14 mouse cellular contexts compared by ENCODE assay signal in genomic region chr6:30053116-30053515, GRCm38 (mm10). TPM values are rescaled to one million over a fixed set of nuclear protein-coding genes. Genes with fewer than 3 reads are reported as not detected.
DNase-seq lines count a peak whose midpoint lies in the region; ATAC-seq and TF ChIP-seq lines count a peak whose summit lies in the region.
"Had no signal": no experiment of that assay in that cellular context is flagged by ENCODE, and none has a peak within 500 bp of the region (broad histone marks: within the 10 kb centered on the region; RNA-seq: fewer than 3 reads in every experiment).

No protein-coding gene starts in this region.

- H3K4me1 ChIP-seq in kidney, embryonic 16.5 days (ENCODE audit: insufficient read depth, low read length): peaks cover 27% of the 10 kb centered on the region
- H3K4me1 ChIP-seq in hindbrain, postnatal 0 days (ENCODE audit: insufficient read depth, low read length): peaks cover 13% of the 10 kb centered on the region
- H3K4me1 ChIP-seq: stomach, embryonic 15.5 days had no signal

- no peak overlapping the region for H3K4me3 ChIP-seq in kidney, embryonic 16.5 days (ENCODE audit: low read length)
- no peak overlapping the region for H3K4me3 ChIP-seq in hindbrain, postnatal 0 days (ENCODE audit: low read length)
- H3K4me3 ChIP-seq: embryonic facial prominence, embryonic 12.5 days; heart, adult 2 months; kidney, embryonic 15.5 days; stomach, embryonic 15.5 days had no signal

- no peak for DNase-seq in kidney, postnatal 4 days
- peak; percentile 64 for DNase-seq in thymus, postnatal 0 days (ENCODE audit: low spot score)
- DNase-seq in thymus, postnatal 4 days: no peak
- DNase-seq in hindbrain, postnatal 0 days (ENCODE audit: low spot score): peak; percentile 20
- no peak for DNase-seq in cerebellum, adult 8-10 months
- no peak for DNase-seq in cerebellum, adult 18-20 months
- DNase-seq in left cerebral cortex, postnatal 4 days: no peak
- DNase-seq: heart, adult 2 months; lung, adult 18-20 months; right cerebral cortex, adult 18-20 months had no signal

- WGBS in kidney, embryonic 16.5 days: 95% methylated on average over 1 of the region's 1 CpGs
- WGBS in hindbrain, postnatal 0 days: 70% methylated on average over 1 of the region's 1 CpGs

- no peak for ATAC-seq in kidney, embryonic 16.5 days (ENCODE audit: low FRiP score, low TSS enrichment)
- ATAC-seq in hindbrain, postnatal 0 days: no peak

- intact Hi-C loops in left cerebral cortex, postnatal 4 days (cut with DNase I): no loop called here

- H3K27ac ChIP-seq in kidney, embryonic 16.5 days (ENCODE audit: low read length): 0 out of 2 replicates have a peak overlapping the region, but pooled peaks have one; percentile 17
- H3K27ac ChIP-seq in hindbrain, postnatal 0 days: peak overlapping the region; percentile 65
- H3K27ac ChIP-seq: embryonic facial prominence, embryonic 12.5 days; heart, adult 2 months; kidney, embryonic 15.5 days; stomach, embryonic 15.5 days had no signal

- no peak overlapping the region for H3K9ac ChIP-seq in kidney, embryonic 16.5 days (replicated peaks; ENCODE audit: low read length)
- no peak overlapping the region for H3K9ac ChIP-seq in hindbrain, postnatal 0 days (replicated peaks; ENCODE audit: low read length)
- H3K9ac ChIP-seq: embryonic facial prominence, embryonic 12.5 days; kidney, embryonic 15.5 days; stomach, embryonic 15.5 days had no signal

- no peak for TF ChIP-seq CTCF in hindbrain, postnatal 0 days (IDR thresholded peaks at IDR 0.05; ENCODE audit: low read depth)

- no peaks in the 10 kb centered on the region for H3K27me3 ChIP-seq in kidney, embryonic 16.5 days (ENCODE audit: insufficient read depth, low read length)
- H3K27me3 ChIP-seq in hindbrain, postnatal 0 days (ENCODE audit: insufficient read depth, low read length): no peaks in the 10 kb centered on the region
- H3K27me3 ChIP-seq: embryonic facial prominence, embryonic 12.5 days; kidney, embryonic 15.5 days; stomach, embryonic 15.5 days had no signal

- H3K9me3 ChIP-seq in kidney, embryonic 16.5 days (ENCODE audit: low read length): no peaks in the 10 kb centered on the region
- H3K9me3 ChIP-seq in hindbrain, postnatal 0 days (ENCODE audit: low read length): no peaks in the 10 kb centered on the region
- H3K9me3 ChIP-seq: embryonic facial prominence, embryonic 12.5 days; kidney, embryonic 15.5 days; stomach, embryonic 15.5 days had no signal

- no peak overlapping the region for H3K4me2 ChIP-seq in kidney, embryonic 16.5 days (replicated peaks; ENCODE audit: low read depth, low read length)
- H3K4me2 ChIP-seq in hindbrain, postnatal 0 days (ENCODE audit: low read depth, low read length): no peak overlapping the region
- H3K4me2 ChIP-seq: embryonic facial prominence, embryonic 12.5 days; kidney, embryonic 15.5 days; stomach, embryonic 15.5 days had no signal

- H3K36me3 ChIP-seq in kidney, embryonic 16.5 days (ENCODE audit: insufficient read depth, low read length): no peaks in the 10 kb centered on the region
- no peaks in the 10 kb centered on the region for H3K36me3 ChIP-seq in hindbrain, postnatal 0 days (ENCODE audit: insufficient read depth, low read length)
- H3K36me3 ChIP-seq: embryonic facial prominence, embryonic 12.5 days; stomach, embryonic 15.5 days had no signal

RNA-seq across cellular contexts. Expression of gene Nrf1, which starts 5.3 kb away (rescaled TPM):
- 64.4 and 68.2 TPM in 2 replicates for polyA plus RNA-seq in kidney, embryonic 16.5 days (2015; fragmentation: Nextera tagmentation; extraction: Ambion mirVana)
- polyA plus RNA-seq in thymus, postnatal 0 days (2015; fragmentation: Nextera tagmentation; extraction: Ambion mirVana): 64.3 and 66.3 TPM in 2 replicates
- 71.9 and 77.7 TPM in 2 replicates for total RNA-seq in hindbrain, postnatal 0 days (2014; rRNA removed)
- 21.3 and 24.5 TPM in 2 replicates for polyA plus RNA-seq in hindbrain, postnatal 0 days (2015; fragmentation: Nextera tagmentation; extraction: Ambion mirVana)
- total RNA-seq in left cerebral cortex, postnatal 4 days (2021): 10 to 100 TPM; 25.4 to 32.6 TPM

Comparison
In these comparisons a context has a peak if more than half of its experiments do, and no peak if none do; other contexts are left out.
1. DNase-seq: peak in thymus, postnatal 0 days (single experiment) and hindbrain, postnatal 0 days (single experiment); none in kidney, postnatal 4 days (0 of 2), thymus, postnatal 4 days (single experiment), cerebellum, adult 8-10 months (single experiment), cerebellum, adult 18-20 months (0 of 2) and left cerebral cortex, postnatal 4 days (single experiment).